ENCODE assay signal across 27 mouse cellular contexts in the genomic region with DNA sequence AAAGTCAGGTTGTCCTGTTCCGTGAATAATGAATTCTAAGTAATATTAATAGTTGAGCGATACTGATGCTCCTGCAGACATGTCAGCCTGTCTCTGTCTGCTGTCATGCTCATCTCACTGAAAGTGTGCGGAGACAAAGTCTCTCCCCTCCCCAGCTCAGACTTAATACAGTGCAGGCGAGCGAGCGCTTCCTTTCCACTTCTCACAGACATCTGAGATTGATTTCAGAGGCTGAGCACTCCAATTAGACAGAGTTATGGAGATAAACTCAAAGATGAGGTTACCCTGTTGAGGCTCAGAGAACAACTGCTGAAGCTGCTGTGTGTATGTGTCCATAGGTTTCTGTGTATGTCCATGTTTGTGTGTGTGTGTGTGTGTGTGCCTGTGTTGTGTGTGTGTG.
"Had no signal": no experiment of that assay in that cellular context is flagged by ENCODE, and none has a peak within 500 bp of the region (broad histone marks: within the 10 kb centered on the region; RNA-seq: fewer than 3 reads in every experiment).

No protein-coding gene starts in this region.

- ATAC-seq: hindbrain, postnatal 0 days; intestine, embryonic 16.5 days; liver, embryonic 12.5 days had no signal

- H3K27me3 ChIP-seq: heart, embryonic 13.5 days; heart, embryonic 15.5 days; hindbrain, embryonic 13.5 days; hindbrain, embryonic 15.5 days; limb, embryonic 13.5 days; limb, embryonic 15.5 days; liver, embryonic 12.5 days had no signal

- H3K9me3 ChIP-seq: heart, embryonic 13.5 days; heart, embryonic 15.5 days; hindbrain, embryonic 13.5 days; hindbrain, embryonic 15.5 days; limb, embryonic 13.5 days; limb, embryonic 15.5 days; liver, embryonic 12.5 days had no signal

- H3K27ac ChIP-seq: heart, adult 2 months; heart, embryonic 13.5 days; heart, embryonic 15.5 days; hindbrain, embryonic 13.5 days; hindbrain, embryonic 15.5 days; hindbrain, postnatal 0 days; left cerebral cortex, adult 2 months; limb, embryonic 13.5 days; limb, embryonic 15.5 days; liver, embryonic 12.5 days; liver, embryonic 14.5 days had no signal

- H3K4me3 ChIP-seq: heart, adult 2 months; heart, embryonic 13.5 days; heart, embryonic 15.5 days; hindbrain, embryonic 13.5 days; hindbrain, embryonic 15.5 days; left cerebral cortex, adult 2 months; limb, embryonic 13.5 days; limb, embryonic 15.5 days; liver, embryonic 12.5 days had no signal

- DNase-seq: gastrocnemius, postnatal 14 days; gastrocnemius, postnatal 36 days; heart, adult 11 months; heart, adult 2 months; heart, postnatal 14 days; heart, postnatal 36 days; kidney, adult 11 months; kidney, adult 2 months; kidney, adult 9 months; kidney, postnatal 10 days; kidney, postnatal 25 days; kidney, postnatal 4 days; layer of hippocampus, adult 9-11 months; layer of hippocampus, postnatal 36 days; left cerebral cortex, postnatal 4 days had no signal

- H3K36me3 ChIP-seq: heart, embryonic 13.5 days; heart, embryonic 15.5 days; hindbrain, embryonic 13.5 days; hindbrain, embryonic 15.5 days; limb, embryonic 13.5 days; limb, embryonic 15.5 days; liver, embryonic 12.5 days had no signal

- H3K4me2 ChIP-seq: heart, embryonic 11.5 days; heart, embryonic 13.5 days; heart, embryonic 15.5 days; hindbrain, embryonic 13.5 days; hindbrain, embryonic 15.5 days; limb, embryonic 13.5 days; limb, embryonic 15.5 days; liver, embryonic 12.5 days had no signal

- H3K9ac ChIP-seq: heart, embryonic 13.5 days; heart, embryonic 15.5 days; hindbrain, embryonic 13.5 days; hindbrain, embryonic 15.5 days; limb, embryonic 13.5 days; limb, embryonic 15.5 days; liver, embryonic 12.5 days; liver, embryonic 14.5 days had no signal

- H3K4me1 ChIP-seq: heart, embryonic 13.5 days; heart, embryonic 15.5 days; hindbrain, embryonic 13.5 days; hindbrain, embryonic 15.5 days; limb, embryonic 15.5 days; liver, embryonic 12.5 days had no signal
